Mouse (Mus musculus): ENCODE data around the gene Fgf5.

The Fgf5 gene

DNA sequence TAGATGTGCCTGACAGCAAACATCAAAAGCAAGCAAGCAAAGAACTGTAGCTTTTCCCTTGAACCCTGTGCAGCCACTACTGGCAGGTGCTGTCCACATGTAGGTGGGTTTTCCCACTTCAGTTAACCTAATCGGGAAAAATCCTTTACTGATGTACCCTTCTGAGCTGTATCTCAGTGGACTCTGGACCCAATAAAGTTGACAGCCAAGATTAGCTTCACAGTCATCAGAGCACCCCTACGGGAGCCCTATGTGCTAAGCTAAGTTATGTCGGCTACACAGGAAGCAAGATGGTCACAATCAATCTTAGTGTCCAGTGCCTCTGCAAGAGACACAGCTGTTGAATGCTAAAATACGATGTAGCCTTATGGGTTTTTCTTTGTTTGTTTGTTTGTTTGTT is 46.1 kb downstream of the Fgf5 start:
- DNase-seq (ENCODE audit: low read depth, low spot score) = no peak

DNA sequence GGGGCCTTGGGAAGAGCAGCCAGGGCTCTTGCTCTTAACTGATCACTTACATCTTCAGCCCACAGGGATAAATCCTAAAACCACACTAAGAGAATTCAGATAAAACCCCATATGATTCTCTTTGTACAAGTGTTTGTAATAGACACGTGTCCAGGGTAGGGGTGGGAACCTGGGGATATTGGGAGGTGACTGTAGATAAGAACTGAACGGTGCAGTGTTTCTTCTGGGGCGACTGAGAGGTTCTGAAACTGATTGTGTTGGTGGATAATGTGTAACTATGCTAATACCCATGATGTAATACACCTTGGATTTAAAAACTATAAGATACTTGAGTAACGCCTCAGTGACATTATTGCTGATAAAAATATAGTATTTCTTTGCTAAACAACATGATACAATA is 51.7 kb downstream of the Fgf5 start:
- no peak for DNase-seq (ENCODE audit: low read depth, low spot score)

DNA sequence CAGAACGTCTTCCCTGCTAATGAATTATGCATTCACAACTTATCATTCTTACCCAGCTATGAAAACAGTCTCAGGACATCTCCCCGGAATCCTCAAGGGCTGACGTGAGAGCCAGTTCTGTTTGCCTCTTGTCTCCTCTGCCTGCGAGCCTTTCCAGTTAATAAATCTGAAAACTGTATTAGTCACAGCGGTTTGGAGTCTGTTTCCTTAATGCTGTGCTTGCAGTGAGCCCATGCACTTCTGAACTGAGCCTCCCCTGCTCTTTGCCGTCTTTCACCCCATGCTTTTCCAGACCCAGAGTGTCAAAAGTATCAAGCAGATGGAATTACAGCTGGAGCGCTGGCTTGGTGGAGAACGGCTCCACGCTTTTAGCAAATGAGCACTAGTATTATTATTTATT is 52.5 kb downstream of the Fgf5 start:
- no peak for DNase-seq (ENCODE audit: low read depth, low spot score)

DNA sequence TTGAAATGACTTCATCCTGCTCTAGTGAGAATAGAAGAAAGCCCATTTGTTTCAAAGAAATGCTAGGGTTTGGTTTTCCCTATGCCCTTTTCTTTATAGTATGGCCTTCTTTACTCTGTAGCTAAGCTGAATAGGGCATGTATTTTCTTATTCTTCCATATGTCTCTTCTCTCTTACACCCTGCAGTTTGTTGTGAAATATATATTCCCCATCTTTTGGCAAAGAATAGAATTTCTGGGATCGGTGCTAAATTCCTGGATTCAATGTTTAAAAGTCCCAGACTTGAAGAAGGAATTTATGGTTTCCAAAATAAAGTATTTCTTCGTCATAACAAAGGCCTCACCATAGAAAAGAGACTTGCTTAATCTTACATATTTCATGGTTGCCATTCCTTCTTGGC is 72.6 kb downstream of the Fgf5 start:
- DNase-seq (ENCODE audit: low read depth, low spot score) = no peak
